Mouse (Mus musculus): ENCODE measurements around the gene Lcat.
"Not testable (repeated sequence)": the region's sequence is repeated elsewhere in the genome, so short reads cannot be mapped to it uniquely, and the experiment has no call there.

The Lcat gene

GRCm38 (mm10) chr8:105943321-105943739 is at the start of gene Lcat:
Gene Lcat, minus strand, starts transcription at chr8:105943382.
- DNase-seq, result peak; percentile 44 to 65

GRCm38 (mm10) chr8:105992499-105992898 is 49.3 kb upstream of the Lcat start:
- peak in 1 of 2 experiments; percentile 18 for DNase-seq

DNA sequence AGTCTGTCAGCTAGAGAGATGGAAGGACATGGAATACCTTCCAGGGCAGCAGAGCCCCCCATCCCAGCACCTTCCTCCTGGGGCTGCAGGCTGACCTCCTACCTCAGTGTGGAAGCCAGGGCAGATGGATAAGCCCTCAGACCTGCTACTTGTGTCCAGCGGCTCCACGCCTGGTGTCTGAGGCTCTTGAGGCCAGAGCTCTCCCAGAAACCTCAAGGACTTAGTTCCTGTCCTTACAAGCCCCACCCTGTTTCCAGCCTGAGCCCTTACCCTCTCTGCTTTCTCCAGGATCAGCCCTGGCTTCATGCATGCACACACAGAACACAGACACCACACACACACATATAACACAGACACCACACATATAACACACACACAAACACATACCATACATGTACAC is 48.4 kb upstream of the Lcat start:
- no peak for DNase-seq

- DNase-seq, result peak; percentile 92 to 94
These were observed 47.7 kb upstream of the Lcat start, which contains the start of gene Dus2 for GRCm38 (mm10) chr8:105990856-105991387. Gene Dus2, plus strand, starts transcription at chr8:105991337.

- DNase-seq, result peak; percentile 76 to 81
These were observed 45.4 kb upstream of the Lcat start for GRCm38 (mm10) chr8:105988546-105988945.

DNA sequence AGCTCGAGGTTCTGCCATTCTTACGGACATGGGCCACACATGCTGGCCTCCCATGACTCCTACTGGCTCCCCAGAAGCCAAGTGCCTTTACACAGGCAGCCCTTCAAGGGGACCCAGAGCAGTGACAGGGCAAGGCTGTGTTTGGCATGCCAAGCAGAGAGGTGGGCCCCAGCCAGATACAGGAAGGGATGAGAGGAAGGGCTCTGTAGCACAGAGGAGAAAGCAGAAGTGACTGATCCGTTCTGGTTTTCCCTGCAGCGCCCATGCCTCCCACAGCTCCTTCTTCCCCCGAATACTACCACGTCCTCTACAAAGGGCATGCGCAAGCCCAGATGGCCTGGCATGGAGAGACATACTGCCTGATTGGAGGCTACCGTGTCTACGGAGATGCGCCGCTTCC is 40.2 kb upstream of the Lcat start:
- DNase-seq, result not testable (repeated sequence)

DNA sequence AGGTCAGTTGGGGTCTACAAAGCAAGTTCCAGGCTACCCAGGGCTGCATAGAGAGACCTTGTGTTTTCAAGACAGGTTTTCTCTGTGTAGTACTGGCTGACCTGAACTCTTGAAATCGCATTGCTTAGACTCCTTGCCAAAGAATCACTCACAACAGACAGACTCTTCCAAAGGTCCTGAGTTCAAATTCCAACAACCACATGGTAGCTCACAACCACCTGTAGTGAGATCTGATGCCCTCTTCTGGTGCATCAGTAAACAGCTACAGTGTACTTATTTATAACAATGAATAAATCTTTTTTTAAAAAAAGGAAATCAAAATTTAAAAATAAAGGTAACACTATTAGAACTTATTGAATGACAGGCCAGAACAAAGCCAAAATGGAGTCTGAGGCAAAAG is 38.0 kb upstream of the Lcat start:
- DNase-seq, result no peak

GRCm38 (mm10) chr8:105979325-105979724 is 36.1 kb upstream of the Lcat start, which contains the start of gene Dpep3:
Gene Dpep3, minus strand, starts transcription at chr8:105979429.
- no peak for DNase-seq

DNA sequence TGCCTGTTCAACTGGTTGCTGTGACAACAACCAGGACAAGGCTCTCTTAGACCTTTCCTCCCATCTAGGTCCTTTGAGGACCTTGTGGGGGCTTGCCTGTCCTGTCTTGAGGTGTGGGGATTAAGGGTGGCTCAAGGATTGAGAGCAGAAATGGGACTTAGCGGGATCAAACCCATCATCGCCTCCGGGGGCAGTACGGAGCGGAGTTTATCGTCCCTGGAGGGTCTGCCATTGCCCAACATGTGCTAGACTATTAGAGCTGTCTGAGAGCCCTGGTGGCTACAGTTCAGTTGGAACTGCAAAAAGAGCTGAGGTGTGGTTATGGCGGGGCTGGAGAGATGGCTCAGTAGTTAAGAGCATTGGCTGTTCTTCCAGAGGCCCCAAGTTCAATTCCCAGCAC is 32.2 kb upstream of the Lcat start:
- no peak for DNase-seq

DNA sequence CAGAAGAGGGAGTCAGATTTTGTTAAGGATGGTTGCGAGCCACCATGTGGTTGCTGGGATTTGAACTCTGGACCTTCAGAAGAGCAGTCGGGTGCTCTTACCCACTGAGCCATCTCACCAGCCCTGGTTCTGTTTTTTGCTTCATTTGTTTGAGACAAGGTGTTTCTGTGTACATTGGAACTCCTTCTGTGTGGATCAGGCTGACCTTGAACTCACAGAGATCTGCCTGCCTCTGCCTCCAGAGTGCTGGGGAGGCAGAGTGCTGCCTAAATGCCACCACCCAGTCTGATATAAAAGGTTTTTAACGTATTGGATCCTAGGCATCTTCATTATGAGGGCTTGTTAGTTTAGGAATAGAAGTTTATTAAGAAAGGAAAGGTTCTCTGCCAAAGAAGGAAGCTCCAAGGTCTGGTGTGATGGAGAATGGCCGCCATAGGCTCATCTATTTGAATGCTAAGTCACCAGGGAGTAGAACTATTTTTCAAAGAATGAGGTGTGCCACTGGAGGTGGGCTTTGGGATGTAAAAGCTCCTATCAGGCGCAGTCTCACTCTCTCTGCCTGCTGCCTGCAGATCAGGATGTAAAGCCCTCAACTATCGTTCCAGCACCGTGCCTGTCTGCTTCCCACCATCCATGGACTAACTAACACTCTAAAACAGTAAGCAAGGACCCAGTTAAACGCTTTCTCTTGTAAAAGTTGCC is 28.0 kb upstream of the Lcat start:
- no peak for DNase-seq

GRCm38 (mm10) chr8:105969367-105969766 is 26.2 kb upstream of the Lcat start:
- no peak for DNase-seq

- peak; percentile 29 to 37 for DNase-seq
These were observed 23.6 kb upstream of the Lcat start for GRCm38 (mm10) chr8:105966692-105967311.

DNA sequence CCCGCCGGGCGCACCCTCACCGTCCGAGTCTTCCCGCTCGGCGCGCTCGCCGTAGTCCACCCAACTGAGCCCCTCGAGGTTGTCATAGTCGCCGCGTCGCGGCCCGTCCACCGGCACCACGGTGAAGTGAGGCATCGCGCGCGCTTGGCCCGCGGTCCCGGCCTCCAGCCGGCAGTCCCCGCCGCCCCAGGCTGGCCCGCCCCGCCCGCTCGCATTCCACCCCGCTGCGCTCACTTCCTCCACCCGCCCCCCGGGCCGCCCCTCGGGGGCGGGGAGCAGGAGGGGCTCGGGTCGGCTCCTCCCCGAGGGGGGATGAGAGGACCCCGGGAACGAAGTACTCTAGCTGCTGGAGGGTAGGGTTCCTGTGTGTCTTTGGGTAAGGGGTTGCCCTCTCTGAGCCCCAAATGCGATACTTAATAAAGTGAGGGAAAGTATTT is 22.7 kb upstream of the Lcat start, which contains the start of gene Slc12a4:
TSS of gene Slc12a4 (minus strand) at position 193 of the 437 bp plus-strand sequence.
- DNase-seq, result peak; percentile 58 to 77

- DNase-seq, result peak; percentile 41 to 56
These were observed 22.2 kb upstream of the Lcat start for GRCm38 (mm10) chr8:105965266-105965904.

- no peak for DNase-seq
These were observed 21.5 kb upstream of the Lcat start for GRCm38 (mm10) chr8:105964506-105965265.

- no peak for DNase-seq
These were observed 18.4 kb upstream of the Lcat start for GRCm38 (mm10) chr8:105961536-105961935.

GRCm38 (mm10) chr8:105961101-105961500 is 17.9 kb upstream of the Lcat start:
- DNase-seq, result no peak

DNA sequence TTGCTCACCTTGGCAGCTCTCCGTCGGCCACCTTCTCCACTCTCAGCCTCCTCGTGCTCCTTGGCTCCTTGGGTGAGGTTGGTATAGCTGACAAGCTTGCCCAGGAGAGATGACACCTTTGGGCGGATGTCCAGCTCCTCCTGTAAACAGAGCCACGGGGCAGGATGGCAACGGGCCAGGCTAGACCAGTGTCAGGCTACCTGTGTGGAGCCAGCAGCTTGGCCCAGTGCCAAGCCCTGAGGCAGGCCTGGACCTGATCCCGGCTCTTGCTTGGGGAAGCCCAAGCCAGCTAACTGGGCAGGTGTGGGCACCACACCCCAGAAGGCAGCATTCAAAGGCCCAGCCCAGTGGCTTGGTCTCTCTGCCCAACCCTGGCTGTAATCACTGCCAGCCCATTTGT is 16.2 kb upstream of the Lcat start:
- peak; percentile 91 for DNase-seq

GRCm38 (mm10) chr8:105957813-105958212 is 14.6 kb upstream of the Lcat start:
- no peak for DNase-seq

DNA sequence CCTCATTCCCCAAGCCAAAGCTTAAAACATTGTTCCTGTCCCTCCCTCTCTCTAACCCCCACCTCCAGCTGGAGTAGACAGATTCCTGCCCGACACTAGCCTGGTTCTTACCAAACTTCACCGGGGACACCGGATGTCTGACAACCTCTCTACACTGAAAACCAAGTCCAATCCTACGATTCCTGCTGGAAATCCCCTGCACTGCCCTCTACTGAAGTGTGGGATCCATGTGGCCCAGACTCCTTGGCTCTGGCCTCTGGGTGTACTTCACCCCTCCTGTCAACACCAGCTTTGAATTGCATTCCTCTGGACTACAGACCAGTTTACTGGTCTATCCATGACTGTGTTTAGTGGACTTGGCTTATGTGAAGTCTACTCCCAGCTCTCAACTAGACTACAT is 13.4 kb upstream of the Lcat start:
- no peak for DNase-seq

DNA sequence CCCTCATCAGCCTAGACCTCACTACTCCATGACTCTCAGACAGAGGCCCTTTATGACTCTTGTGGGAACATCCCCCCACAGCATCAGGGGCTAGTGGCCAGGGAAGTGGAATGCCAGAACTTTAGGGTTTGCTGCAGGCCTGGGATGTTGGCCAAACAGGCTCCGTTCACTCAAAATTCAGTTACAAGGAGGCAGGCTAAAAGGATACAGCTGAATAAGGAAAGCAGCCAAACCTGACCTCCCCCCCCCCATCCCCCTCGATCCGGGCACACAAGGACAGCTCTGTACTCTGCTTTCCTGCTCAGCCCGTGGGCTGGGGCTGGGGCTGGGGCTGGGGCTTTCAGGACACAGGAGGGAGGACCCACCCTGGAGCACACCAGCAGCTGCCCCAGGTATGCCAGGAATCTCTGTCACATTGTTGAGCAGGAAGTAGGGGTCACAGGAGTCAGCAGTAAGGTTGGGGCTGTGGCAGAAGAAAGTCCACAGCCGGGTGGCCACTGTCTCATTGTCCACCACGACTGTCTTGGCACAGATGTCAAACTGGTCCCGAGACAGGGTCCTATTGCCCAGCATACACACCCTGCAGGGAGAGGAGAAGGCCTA is 8.0 kb upstream of the Lcat start:
- peak; percentile 54 to 68 for DNase-seq

GRCm38 (mm10) chr8:105949350-105949749 is 6.2 kb upstream of the Lcat start:
- peak; percentile 73 to 78 for DNase-seq
